Mouse (Mus musculus) bone marrow macrophage, adult 2 months (primary cell): ENCODE data around the gene Nubp2.

Experiments used
- CTCF ChIP-seq: IDR thresholded peaks from 2 replicates; pipeline ENCODE4 v1.5.1; 2012; ENCODE audit warnings: low read depth, mild to moderate bottlenecking, low read length, moderate library complexity
- POLR2A ChIP-seq: IDR thresholded peaks from 2 replicates; pipeline ENCODE4 v1.6.1; 2012; ENCODE audit warnings: mild to moderate bottlenecking, low read depth, low read length, borderline replicate concordance

GRCm38 (mm10) chr17:24899153-24899552 is 13.0 kb upstream of the Nubp2 start:
- TF ChIP-seq CTCF, result no peak
- no peak for TF ChIP-seq POLR2A
